Mouse (Mus musculus): ENCODE results near the gene Klf9. TPM values are rescaled to one million over a fixed set of nuclear protein-coding genes. Genes with fewer than 3 reads are reported as not detected.

Klf9 gene
- polyA plus RNA-seq, 1 experiment = 46.9 TPM

DNA sequence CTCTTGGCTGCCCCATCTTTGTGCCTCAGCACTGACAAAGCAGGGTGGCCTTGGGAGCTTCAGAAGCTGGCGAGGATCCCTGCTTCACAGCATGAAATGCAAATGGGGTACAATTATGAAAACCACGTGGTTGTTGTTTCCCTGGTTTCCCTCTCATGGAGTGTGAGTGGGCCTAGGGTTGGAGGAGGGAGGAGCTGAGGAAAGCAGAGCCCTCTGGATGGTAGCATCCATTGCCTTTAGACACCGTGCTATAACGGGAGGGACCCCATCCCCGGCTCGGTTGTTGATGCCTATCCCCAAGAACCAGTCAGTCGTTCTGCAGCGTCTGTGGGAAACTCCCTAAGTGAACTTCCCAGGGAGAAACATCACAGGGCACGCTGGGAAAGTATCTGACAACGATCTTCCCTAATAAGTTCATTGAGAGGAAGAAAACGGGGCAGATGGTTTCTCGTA lies 5.4 kb downstream of the Klf9 start:
- WGBS = 38% methylated on average over 12 of the region's 12 CpGs
- TF ChIP-seq CTCF (IDR thresholded peaks at IDR 0.05; ENCODE audit: insufficient read depth, low read length) = no peak
- no peak for TF ChIP-seq POLR2A (IDR thresholded peaks at IDR 0.05; ENCODE audit: borderline replicate concordance, extremely low read depth, low read depth, low read length)
- no peak for DNase-seq
- peak overlapping the region; percentile 25 for H3K4me3 ChIP-seq (replicated peaks; ENCODE audit: extremely low read depth, low read depth, low read length)
- peaks cover 44% of the 10 kb centered on the region for H3K4me1 ChIP-seq (ENCODE audit: control insufficient read depth, insufficient read depth, low read length)

DNA sequence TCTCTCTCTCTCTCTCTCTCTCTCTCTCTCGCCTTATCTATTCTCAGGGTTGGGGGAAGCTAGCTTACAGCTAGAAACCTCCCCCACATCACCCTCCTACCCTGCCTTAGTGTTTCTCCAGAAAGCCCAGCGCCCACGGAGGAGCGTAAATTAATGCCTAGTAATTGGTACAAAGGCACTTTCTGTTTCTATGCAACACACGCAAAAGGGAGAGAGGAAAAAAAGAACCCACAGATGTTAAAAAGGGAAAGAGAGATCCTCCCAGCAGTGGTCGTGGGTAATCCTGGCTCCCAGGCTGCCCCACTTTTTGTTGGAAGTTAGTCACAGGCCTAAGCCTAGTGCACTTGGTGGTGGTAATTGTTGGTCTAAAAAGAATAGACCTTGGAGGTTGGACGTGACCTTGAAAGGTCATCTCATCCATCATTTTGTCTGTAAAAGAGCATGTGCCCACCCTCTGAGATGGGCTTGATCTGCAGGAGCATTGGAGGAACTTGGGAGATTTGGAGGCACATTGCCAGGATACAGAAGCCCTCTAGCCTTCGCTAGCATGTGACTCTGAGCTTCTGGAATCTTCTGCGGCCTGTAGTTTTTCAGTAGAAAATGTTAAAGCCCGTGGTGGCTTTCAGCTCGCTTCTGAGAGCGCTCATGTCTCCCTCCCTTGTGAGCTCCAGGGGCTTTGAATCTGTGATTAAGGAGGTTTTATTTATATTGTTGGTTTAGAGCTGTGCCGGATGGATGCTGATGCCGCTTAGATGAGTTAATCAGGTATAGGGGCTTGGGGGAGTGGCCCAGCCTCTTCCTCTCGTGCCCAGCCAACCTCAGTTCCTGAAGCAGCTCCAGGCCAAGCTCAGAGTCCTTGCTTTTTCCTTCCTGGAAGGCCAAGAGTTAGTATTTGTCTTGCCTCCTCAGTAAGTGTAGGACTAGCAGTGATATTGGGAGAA lies 6.3 kb downstream of the Klf9 start:
- Histone ChIP-seq H3K4me1 (ENCODE audit: control insufficient read depth, insufficient read depth, low read length) (peaks cover 52% of the 10 kb centered on the region), H3K4me3 (replicated peaks; ENCODE audit: extremely low read depth, low read depth, low read length) (no peak overlapping the region)
- TF ChIP-seq POLR2A (IDR thresholded peaks at IDR 0.05; ENCODE audit: borderline replicate concordance, extremely low read depth, low read depth, low read length) (no peak), CTCF (IDR thresholded peaks at IDR 0.05; ENCODE audit: insufficient read depth, low read length) (no peak)
- no peak for DNase-seq
- 45% methylated on average over 15 of the region's 15 CpGs for WGBS

DNA sequence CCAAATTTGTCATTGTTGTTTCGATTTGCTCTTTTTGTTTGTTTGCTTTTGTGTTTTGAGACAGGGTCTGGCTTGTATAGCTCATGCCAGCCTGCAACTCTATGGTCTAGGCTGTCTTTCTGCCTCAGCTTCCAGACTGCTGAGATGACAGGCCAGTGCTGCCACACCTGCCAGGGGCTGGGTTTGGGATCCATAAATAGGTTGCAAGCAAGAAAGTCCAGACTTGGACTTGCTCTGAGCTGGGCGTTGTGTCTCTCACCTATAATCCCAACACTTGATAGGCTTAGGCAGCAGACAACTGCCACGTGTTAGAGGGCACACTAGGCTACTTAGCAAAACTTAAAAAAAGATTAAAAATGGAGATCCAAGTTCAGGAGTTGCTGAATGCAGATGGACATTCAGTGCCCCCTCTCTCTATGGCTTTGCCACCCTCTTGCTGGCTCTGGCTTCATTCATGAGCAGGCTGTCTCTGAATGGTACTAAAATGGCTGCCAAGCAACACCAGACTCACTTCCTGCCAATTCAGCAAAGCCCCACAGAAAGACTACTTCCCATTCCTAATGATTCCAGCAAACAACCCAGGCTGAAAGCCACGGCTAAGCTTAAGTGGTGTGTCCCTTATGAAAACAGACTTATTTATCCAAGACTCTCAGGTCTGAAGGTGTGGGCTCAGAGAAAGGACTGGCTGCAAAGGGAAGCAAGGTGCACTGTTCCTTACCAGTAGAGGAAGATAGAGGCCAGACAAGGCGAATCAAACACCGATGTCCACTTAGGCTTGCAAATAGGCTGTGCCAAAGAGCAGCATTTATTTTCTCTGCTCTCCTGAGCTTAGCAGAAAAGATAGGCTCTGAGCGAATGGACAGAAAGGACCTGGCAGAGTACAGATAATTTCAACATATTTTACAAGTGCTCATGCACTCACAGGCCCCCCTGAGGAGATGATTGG lies 8.7 kb downstream of the Klf9 start:
- TF ChIP-seq CTCF (IDR thresholded peaks at IDR 0.05; ENCODE audit: insufficient read depth, low read length) = no peak
- TF ChIP-seq POLR2A (IDR thresholded peaks at IDR 0.05; ENCODE audit: borderline replicate concordance, extremely low read depth, low read depth, low read length) = no peak
- WGBS = 45% methylated on average over 7 of the region's 7 CpGs
- Histone ChIP-seq H3K4me3 (replicated peaks; ENCODE audit: extremely low read depth, low read depth, low read length) (no peak overlapping the region), H3K4me1 (ENCODE audit: control insufficient read depth, insufficient read depth, low read length) (peaks cover 67% of the 10 kb centered on the region)
- no peak for DNase-seq

DNA sequence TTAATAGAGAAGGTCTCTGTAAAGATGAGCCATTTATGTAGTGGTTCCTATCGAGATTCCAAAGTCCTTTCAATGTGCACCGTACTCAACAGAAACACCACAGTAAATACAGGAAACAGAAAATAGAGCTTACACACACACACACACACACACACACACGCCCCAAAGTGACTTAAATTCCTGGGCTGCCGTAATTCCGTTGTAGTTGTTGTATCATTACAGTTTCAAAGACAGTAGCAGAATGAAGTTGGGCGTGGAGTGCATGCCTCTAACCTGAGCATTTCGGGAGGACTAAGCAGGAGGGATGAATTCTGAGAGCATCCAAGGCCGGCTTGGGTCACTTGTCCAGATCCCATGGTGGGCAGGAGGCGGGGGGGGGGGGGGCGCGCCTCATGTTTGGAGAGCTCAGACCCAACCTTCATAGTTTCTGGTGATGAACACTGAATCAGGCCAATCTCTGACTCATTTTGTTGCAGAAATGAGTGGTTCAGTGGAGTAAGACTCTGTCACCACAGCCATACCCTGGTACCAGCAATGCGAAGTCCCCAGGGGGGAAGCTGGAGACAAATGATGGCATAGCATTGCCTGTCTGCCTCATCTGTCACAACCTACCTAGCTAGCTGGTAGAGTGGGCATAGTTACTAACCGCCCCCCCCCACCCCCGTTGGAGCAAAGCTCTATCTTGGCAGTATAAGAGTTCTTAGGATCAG lies 9.7 kb downstream of the Klf9 start:
- DNase-seq = no peak
- 56% methylated on average over 14 of the region's 14 CpGs for WGBS
- TF ChIP-seq CTCF (IDR thresholded peaks at IDR 0.05; ENCODE audit: insufficient read depth, low read length) (no peak), POLR2A (IDR thresholded peaks at IDR 0.05; ENCODE audit: borderline replicate concordance, extremely low read depth, low read depth, low read length) (no peak)
- Histone ChIP-seq H3K4me3 (replicated peaks; ENCODE audit: extremely low read depth, low read depth, low read length) (no peak overlapping the region), H3K4me1 (ENCODE audit: control insufficient read depth, insufficient read depth, low read length) (peaks cover 71% of the 10 kb centered on the region)

DNA sequence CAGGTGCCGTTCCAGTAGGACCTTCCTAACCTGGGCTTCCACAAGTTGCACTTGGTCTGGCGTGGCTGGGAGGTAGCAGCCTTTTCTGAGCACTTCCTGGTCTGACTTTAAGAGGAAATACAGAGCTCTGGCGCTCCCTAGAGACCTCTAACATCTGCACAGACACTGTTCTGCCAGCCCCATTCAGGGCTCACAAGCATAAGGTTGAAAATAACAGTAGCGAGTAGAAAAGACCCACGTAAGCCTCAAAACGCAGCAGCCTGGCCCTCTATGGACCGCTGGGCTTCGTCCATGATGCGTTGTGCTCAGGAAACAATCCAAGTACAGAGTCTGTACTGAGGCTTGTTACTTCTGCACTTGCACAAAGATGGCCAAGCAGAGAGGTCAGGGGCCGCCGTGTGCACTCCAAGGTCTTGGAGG lies 10.6 kb downstream of the Klf9 start:
- Histone ChIP-seq H3K4me3 (replicated peaks; ENCODE audit: extremely low read depth, low read depth, low read length) (no peak overlapping the region), H3K4me1 (ENCODE audit: control insufficient read depth, insufficient read depth, low read length) (peaks cover 68% of the 10 kb centered on the region)
- whole genome bisulfite sequencing = 14% methylated on average over 11 of the region's 11 CpGs
- TF ChIP-seq CTCF (IDR thresholded peaks at IDR 0.05; ENCODE audit: insufficient read depth, low read length) = peak; percentile 39; the same call in 1 of the 2 replicates
- TF ChIP-seq POLR2A (IDR thresholded peaks at IDR 0.05; ENCODE audit: borderline replicate concordance, extremely low read depth, low read depth, low read length) = no peak
- DNase-seq = no peak

DNA sequence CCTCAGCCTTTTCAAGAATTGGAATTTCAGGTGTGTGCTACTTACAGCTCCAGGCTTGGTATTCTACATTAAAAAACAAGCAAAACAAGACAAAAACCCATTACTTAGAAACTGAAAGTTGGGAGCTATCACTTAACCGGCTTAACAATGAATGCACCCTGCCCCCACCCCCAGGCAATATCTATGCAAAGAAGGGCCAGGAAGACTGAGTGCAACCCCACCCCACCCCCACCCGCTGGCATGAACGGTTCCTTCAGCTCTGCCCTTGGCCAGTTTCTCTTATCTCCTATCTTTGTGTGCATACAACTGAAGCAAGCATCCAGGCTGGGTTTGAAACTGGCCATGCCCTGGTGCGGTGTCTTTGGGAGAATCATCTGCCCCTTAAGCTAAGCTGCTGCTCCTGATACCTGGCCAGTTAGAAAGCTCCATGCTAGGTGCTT lies 11.2 kb downstream of the Klf9 start:
- no peak for DNase-seq
- WGBS = 12% methylated on average over 4 of the region's 4 CpGs
- no peak for TF ChIP-seq POLR2A (IDR thresholded peaks at IDR 0.05; ENCODE audit: borderline replicate concordance, extremely low read depth, low read depth, low read length)
- no peak for TF ChIP-seq CTCF (IDR thresholded peaks at IDR 0.05; ENCODE audit: insufficient read depth, low read length)
- Histone ChIP-seq H3K4me3 (replicated peaks; ENCODE audit: extremely low read depth, low read depth, low read length) (no peak overlapping the region), H3K4me1 (ENCODE audit: control insufficient read depth, insufficient read depth, low read length) (peaks cover 65% of the 10 kb centered on the region)

DNA sequence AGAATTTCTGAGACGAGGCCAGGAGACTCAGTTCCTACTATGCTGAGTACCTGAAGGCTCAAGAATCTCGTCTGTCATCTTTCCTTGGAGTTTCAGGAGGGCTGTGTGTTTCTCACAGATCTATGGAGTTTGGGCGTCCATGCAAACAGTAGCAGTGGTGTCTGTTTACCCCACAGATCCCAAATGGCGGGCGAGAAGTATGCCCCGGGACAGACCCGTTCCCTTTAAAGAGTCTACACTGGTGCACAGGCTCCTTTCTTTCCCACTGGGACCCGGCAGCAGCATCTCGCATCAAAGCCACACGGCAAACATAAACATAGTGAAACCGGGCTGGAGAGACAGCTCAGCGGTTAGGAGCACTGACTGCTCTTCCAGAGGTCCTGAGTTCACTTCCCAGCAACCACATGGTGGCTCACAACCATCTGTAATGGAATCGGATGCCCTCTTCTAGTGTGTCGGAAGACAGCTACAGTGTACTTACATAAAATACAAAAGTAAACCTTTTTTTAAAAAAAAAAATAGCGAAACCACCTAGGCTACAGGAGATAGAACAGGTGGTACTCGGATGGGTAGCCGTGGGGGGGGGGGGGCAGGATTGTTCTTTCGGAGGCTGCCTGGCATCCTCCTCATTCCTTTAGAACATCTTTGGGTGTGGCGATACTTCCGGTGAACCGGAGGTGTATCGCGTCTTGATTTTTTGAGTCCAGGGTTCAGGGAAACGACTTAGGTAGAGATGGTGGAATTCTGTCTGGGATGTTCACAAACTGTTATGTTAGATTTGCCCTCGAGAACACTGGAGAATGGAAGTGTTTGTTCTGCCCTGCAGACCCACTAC lies 12.0 kb downstream of the Klf9 start:
- DNase-seq = no peak
- TF ChIP-seq CTCF (IDR thresholded peaks at IDR 0.05; ENCODE audit: insufficient read depth, low read length) (no peak), POLR2A (IDR thresholded peaks at IDR 0.05; ENCODE audit: borderline replicate concordance, extremely low read depth, low read depth, low read length) (no peak)
- Histone ChIP-seq H3K4me1 (ENCODE audit: control insufficient read depth, insufficient read depth, low read length) (peaks cover 58% of the 10 kb centered on the region), H3K4me3 (replicated peaks; ENCODE audit: extremely low read depth, low read depth, low read length) (no peak overlapping the region)
- WGBS = 57% methylated on average over 25 of the region's 25 CpGs

DNA sequence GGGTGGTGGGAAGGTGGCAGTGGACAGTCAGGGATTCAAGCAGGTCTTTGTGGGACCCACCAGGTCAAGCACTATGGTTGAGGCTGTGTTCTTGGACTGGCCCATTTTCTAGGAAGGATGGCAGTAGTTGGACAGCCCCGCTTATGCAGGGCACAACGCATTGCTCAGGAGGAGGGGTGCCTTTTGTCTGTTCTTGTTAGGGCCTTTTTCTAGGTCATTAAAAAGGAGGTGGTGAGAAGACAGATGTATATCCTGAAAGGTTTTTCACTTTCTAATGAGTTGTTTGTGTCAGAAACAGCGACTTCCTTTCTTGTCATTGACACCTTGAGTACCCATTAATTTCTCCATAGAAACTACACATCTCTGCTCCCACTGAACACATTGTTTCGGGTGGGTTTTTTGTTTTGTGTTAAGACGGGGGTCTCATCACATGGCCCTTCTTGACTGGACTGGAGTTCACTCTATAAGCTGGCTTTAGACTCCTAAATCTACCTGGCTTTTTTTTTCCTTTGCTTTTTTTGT lies 12.6 kb downstream of the Klf9 start:
- 77% methylated on average over 5 of the region's 5 CpGs for WGBS
- no peak for DNase-seq
- Histone ChIP-seq H3K4me1 (ENCODE audit: control insufficient read depth, insufficient read depth, low read length) (peaks cover 52% of the 10 kb centered on the region), H3K4me3 (replicated peaks; ENCODE audit: extremely low read depth, low read depth, low read length) (no peak overlapping the region)
- TF ChIP-seq POLR2A (IDR thresholded peaks at IDR 0.05; ENCODE audit: borderline replicate concordance, extremely low read depth, low read depth, low read length) = no peak
- no peak for TF ChIP-seq CTCF (IDR thresholded peaks at IDR 0.05; ENCODE audit: insufficient read depth, low read length)

All from lung, adult 2 months (tissue).